Mouse (Mus musculus) megakaryocyte, embryonic 14.5 days (primary cell): ENCODE results near the gene Tulp3.

Source experiments
- FLI1 ChIP-seq: IDR thresholded peaks from 2 replicates; pipeline ENCODE4 v1.6.1; 2012; ENCODE audit warnings: low read length, inconsistent platforms, mixed read lengths
- GATA1 ChIP-seq: IDR thresholded peaks from 3 replicates; pipeline ENCODE4 v1.6.1; 2012; ENCODE audit warnings: mixed read lengths, low read length, inconsistent platforms, borderline replicate concordance

GRCm38 (mm10) chr6:128318317-128318716 is 37.3 kb downstream of the Tulp3 start:
- TF ChIP-seq FLI1 (no peak), GATA1 (no peak)
